Mouse (Mus musculus) ES-E14 (cell line): ENCODE results near the gene Hc. TPM values are rescaled to one million over a fixed set of nuclear protein-coding genes. Genes with fewer than 3 reads are reported as not detected.
A peak's percentile ranks its signal among the peaks of the same experiment; 100 is the strongest.

Experiments
- DNase-seq: peaks from one replicate; pipeline ENCODE4 v3.0.0-alpha.2; 2013; ENCODE audit warnings: low read depth, low spot score
- H3K27ac ChIP-seq: 2 replicates; pipeline ENCODE4 v1.5.1; 2012; ENCODE audit warnings: low read depth, mild to moderate bottlenecking, low read length, moderate library complexity, mixed read lengths; ENCODE audit not compliant: poor library complexity, insufficient read depth, severe bottlenecking
- H3K36me3 ChIP-seq: 2 replicates; pipeline ENCODE4 v1.6.1; 2012; ENCODE audit warnings: mild to moderate bottlenecking, low read length, moderate library complexity, mixed read lengths; ENCODE audit not compliant: control insufficient read depth, poor library complexity, insufficient read depth, severe bottlenecking
- H3K4me1 ChIP-seq, 2 experiments: fragments of 150-350 bp in 1 of 2; sonication (generic) in 1 of 2; 2 replicates each; pipeline ENCODE4 v1.6.1; 2012; ENCODE audit warnings: low read length in 2 of 2, mild to moderate bottlenecking in 1 of 2, mixed read lengths in 1 of 2; ENCODE audit not compliant: control insufficient read depth in 2 of 2, insufficient read depth in 2 of 2, poor library complexity in 1 of 2
- H3K4me3 ChIP-seq, 2 experiments: fragments of 150-350 bp in 1 of 2; sonication (generic) in 1 of 2; 2 replicates each; pipeline ENCODE4 v1.5.1; 2012; ENCODE audit warnings: low read length in 2 of 2, low read depth in 1 of 2, mild to moderate bottlenecking in 1 of 2, mixed read lengths in 1 of 2; ENCODE audit not compliant: insufficient read depth in 1 of 2, poor library complexity in 1 of 2, severe bottlenecking in 1 of 2
- H3K9ac ChIP-seq: 2 replicates; pipeline ENCODE4 v1.6.1; 2012; ENCODE audit warnings: low read depth, mild to moderate bottlenecking, low read length, mixed read lengths; ENCODE audit not compliant: poor library complexity, insufficient read depth, severe bottlenecking
- H3K9me3 ChIP-seq: fragments of 150-350 bp; sonication (generic); 2 replicates; pipeline ENCODE4 v1.6.1; 2012; ENCODE audit warnings: low read depth, mild to moderate bottlenecking, low read length; ENCODE audit not compliant: control insufficient read depth, insufficient read depth
- CHD2 ChIP-seq: IDR thresholded peaks from 2 replicates; pipeline ENCODE4 v1.6.1; 2014; ENCODE audit warnings: mild to moderate bottlenecking, low read depth, low read length, inconsistent platforms
- HCFC1 ChIP-seq: IDR thresholded peaks from 2 replicates; pipeline ENCODE4 v1.6.1; 2012; ENCODE audit warnings: low read length, inconsistent platforms, borderline replicate concordance; ENCODE audit not compliant: insufficient read depth
- MAFK ChIP-seq: IDR thresholded peaks from 2 replicates; pipeline ENCODE4 v1.6.1; 2014; ENCODE audit warnings: mild to moderate bottlenecking, low read depth, low read length, inconsistent platforms; ENCODE audit not compliant: insufficient read depth
- ZC3H11A ChIP-seq: IDR thresholded peaks from 2 replicates; pipeline ENCODE4 v1.6.1; 2012; ENCODE audit warnings: low read depth, mild to moderate bottlenecking, inconsistent platforms, low read length, borderline replicate concordance
- ZNF384 ChIP-seq: IDR thresholded peaks from 2 replicates; pipeline ENCODE4 v1.6.1; 2012; ENCODE audit warnings: low read depth, low read length, inconsistent platforms
- in situ Hi-C, 2 experiments: fragments of 600-800 bp; cut with MboI; formaldehyde crosslinking; loops; one replicate each; pipeline ENCODE4 v1.15.1; 2025; ENCODE audit warnings: low sequenced_read_pairs in 2 of 2, inconsistent platforms in 1 of 2; ENCODE audit not compliant: unreplicated experiment in 2 of 2
- total RNA-seq: library from RNA; depleted of rRNA; stranded (reverse); fragments of 300-350 nt; gene quantifications from 2 replicates; pipeline ENCODE4 v1.2.3, GENCODE M21; 2012

The Hc gene
- total RNA-seq, 1 experiment, result 0.45 TPM

DNA sequence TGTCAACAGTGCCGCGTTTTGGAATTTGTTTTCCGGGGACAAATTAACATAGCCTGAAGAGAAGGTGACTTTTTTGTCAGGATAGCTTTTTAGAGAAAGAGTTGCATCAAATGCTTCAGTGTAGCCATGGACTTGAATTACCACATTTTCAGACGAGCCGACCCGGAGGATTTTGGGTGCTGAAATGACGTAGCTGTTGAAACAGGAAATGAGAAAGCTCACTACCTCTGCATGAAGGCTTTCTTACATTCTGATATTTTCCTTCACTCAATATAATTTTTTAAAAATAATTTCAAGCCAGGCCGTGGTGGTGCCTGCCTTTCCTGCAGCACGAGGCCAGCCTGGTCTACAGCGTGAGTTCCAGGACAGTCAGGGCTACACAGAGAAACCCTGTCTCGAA, 4.0 kb downstream of the Hc start:
- H3K9ac ChIP-seq, result no peak overlapping the region
- no peaks in the 10 kb centered on the region for H3K4me1 ChIP-seq
- H3K36me3 ChIP-seq, result no peaks in the 10 kb centered on the region
- in situ Hi-C loops, result no loop called here
- no peak for DNase-seq
- H3K4me3 ChIP-seq, result no peak overlapping the region
- no peaks in the 10 kb centered on the region for H3K9me3 ChIP-seq
- no peak overlapping the region for H3K27ac ChIP-seq
- TF ChIP-seq HCFC1, result no peak
- TF ChIP-seq MAFK, result no peak
- TF ChIP-seq ZC3H11A, result no peak
- TF ChIP-seq ZNF384, result no peak
- TF ChIP-seq CHD2, result no peak

DNA sequence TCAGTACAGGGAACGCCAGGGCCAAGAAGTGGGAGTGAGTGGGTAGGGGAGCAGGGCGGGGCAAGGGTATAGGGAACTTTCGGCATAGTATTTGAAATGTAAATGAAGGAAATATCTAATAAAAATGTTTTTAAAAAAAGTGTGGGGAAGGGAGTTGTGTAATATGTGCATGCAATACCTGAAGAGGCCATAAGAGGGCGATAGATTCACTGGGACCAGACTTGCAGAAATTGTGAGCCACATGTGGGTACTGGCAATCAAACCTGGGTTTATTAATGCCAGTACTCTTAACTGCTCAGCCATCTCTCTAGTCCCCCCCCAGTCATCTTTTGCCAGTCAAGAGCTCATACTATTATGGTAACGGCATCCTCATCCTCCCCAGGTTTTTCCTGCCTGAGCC, 12.4 kb downstream of the Hc start:
- in situ Hi-C loops, result no loop called here
- DNase-seq, result peak; percentile 46
- H3K9me3 ChIP-seq, result no peaks in the 10 kb centered on the region
- no peaks in the 10 kb centered on the region for H3K4me1 ChIP-seq
- TF ChIP-seq HCFC1, result no peak
- TF ChIP-seq ZC3H11A, result 0 out of 2 replicates have a peak, but pooled peaks have one; percentile 1
- TF ChIP-seq CHD2, result no peak
- no peak for TF ChIP-seq MAFK
- TF ChIP-seq ZNF384, result no peak
- H3K36me3 ChIP-seq, result no peaks in the 10 kb centered on the region
- no peak overlapping the region for H3K9ac ChIP-seq
- H3K27ac ChIP-seq, result no peak overlapping the region
- no peak overlapping the region for H3K4me3 ChIP-seq

- H3K4me3 ChIP-seq, result no peak overlapping the region
- H3K36me3 ChIP-seq, result no peaks in the 10 kb centered on the region
- TF ChIP-seq HCFC1 (no peak), ZC3H11A (peak; percentile 70; the same call in 1 of the 2 replicates)
- H3K9me3 ChIP-seq, result no peaks in the 10 kb centered on the region
- H3K4me1 ChIP-seq, result no peaks in the 10 kb centered on the region
- no peak overlapping the region for H3K9ac ChIP-seq
- in situ Hi-C loops, result no loop called here
- DNase-seq, result peak; percentile 34
- no peak overlapping the region for H3K27ac ChIP-seq
Observed at GRCm38 (mm10) chr2:35044956-35045355, 16.3 kb downstream of the Hc start.

- TF ChIP-seq CHD2 (no peak), HCFC1 (no peak), ZC3H11A (no peak)
- DNase-seq, result no peak
Observed at GRCm38 (mm10) chr2:35038580-35039375, 22.5 kb downstream of the Hc start.

DNA sequence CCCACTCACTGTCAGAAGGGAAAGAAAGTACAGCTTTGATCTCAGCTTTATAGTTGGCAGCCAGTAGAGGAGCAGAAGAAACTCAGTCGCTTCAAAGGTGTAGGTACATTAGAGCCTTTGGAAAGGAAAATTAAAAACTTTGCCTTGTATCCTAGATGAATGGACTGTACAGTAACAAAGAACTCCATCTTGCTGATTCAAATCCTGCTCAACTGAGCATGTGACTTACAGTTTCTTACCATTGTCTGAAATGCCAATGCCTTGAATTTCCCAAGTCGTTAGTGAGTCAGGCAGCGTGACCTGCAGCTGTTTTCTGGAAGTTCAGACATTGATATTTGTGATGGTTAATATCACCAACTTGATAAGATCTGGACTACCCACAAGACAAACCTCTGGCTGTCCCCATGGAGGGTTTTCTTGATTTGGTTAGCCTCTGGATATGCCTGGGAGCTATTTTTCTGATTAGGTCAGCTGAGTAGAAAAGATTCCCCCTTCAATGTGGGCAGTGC, 36.5 kb downstream of the Hc start:
- H3K4me1 ChIP-seq, result no peaks in the 10 kb centered on the region
- no peaks in the 10 kb centered on the region for H3K9me3 ChIP-seq
- no peak for DNase-seq
- in situ Hi-C loops, result no loop called here
- no peak overlapping the region for H3K4me3 ChIP-seq
- H3K36me3 ChIP-seq, result no peaks in the 10 kb centered on the region
- TF ChIP-seq ZNF384 (no peak), ZC3H11A (no peak), CHD2 (no peak)
- H3K27ac ChIP-seq, result no peak overlapping the region
- no peak overlapping the region for H3K9ac ChIP-seq

More at GRCm38 (mm10) chr2:35038580-35039375, 22.5 kb downstream of the Hc start:
- Histone ChIP-seq H3K27ac (no peak overlapping the region), H3K9me3 (no peaks in the 10 kb centered on the region), H3K4me3 (no peak overlapping the region), H3K9ac (no peak overlapping the region), H3K36me3 (no peaks in the 10 kb centered on the region), H3K4me1 (no peaks in the 10 kb centered on the region)
- in situ Hi-C loops, result no loop called here
